Mouse (Mus musculus) kidney, postnatal 0 days (tissue): ENCODE measurements around the gene Cadm1. TPM values are rescaled to one million over a fixed set of nuclear protein-coding genes. Genes with fewer than 3 reads are reported as not detected.

Source experiments
- ATAC-seq: fragments of 200-750 bp; cut with Nextera tagmentation; replicated peaks from 2 replicates; pipeline ENCODE4 v1.8.0; 2017; ENCODE audit warnings: low read depth, moderate number of reproducible peaks, moderate TSS enrichment, moderate library complexity; ENCODE audit not compliant: low FRiP score
- DNase-seq: peaks from one replicate; pipeline ENCODE4 v3.0.0-alpha.2; 2016; ENCODE audit warnings: low spot score
- H3K27ac ChIP-seq: fragments of 300-500 bp; sonication (generic); 2 replicates; pipeline ENCODE4 v1.5.1; 2014; ENCODE audit warnings: mild to moderate bottlenecking
- H3K27me3 ChIP-seq: fragments of 300-500 bp; sonication (generic); 2 replicates; pipeline ENCODE4 v1.6.1; 2014; ENCODE audit warnings: low read length, mixed read lengths; ENCODE audit not compliant: insufficient read depth
- H3K36me3 ChIP-seq: fragments of 300-500 bp; sonication (generic); 2 replicates; pipeline ENCODE4 v1.6.1; 2014; ENCODE audit warnings: low read length, mixed read lengths; ENCODE audit not compliant: insufficient read depth
- H3K4me1 ChIP-seq: fragments of 300-500 bp; sonication (generic); replicated peaks from 2 replicates; pipeline ENCODE4 v1.6.1; 2014; ENCODE audit warnings: antibody characterized with exemption, low read length, mixed read lengths; ENCODE audit not compliant: insufficient read depth
- H3K4me2 ChIP-seq: fragments of 300-500 bp; sonication (generic); 2 replicates; pipeline ENCODE4 v1.6.1; 2014; ENCODE audit warnings: mild to moderate bottlenecking, low read length, moderate library complexity, mixed read lengths
- H3K4me3 ChIP-seq: fragments of 300-500 bp; sonication (generic); replicated peaks from 2 replicates; pipeline ENCODE4 v1.5.1; 2014; ENCODE audit warnings: low read depth, low read length
- H3K9ac ChIP-seq: fragments of 300-500 bp; sonication (generic); 2 replicates; pipeline ENCODE4 v1.6.1; 2014; ENCODE audit warnings: low read depth, low read length
- H3K9me3 ChIP-seq: fragments of 300-500 bp; sonication (generic); replicated peaks from 2 replicates; pipeline ENCODE4 v1.6.1; 2016; ENCODE audit warnings: low read length, inconsistent platforms, mixed read lengths
- CTCF ChIP-seq: IDR thresholded peaks from 2 replicates; pipeline ENCODE4 v1.5.1; 2016; ENCODE audit warnings: antibody characterized with exemption, low read depth, mild to moderate bottlenecking, moderate library complexity
- WGBS: fragments of 180-500 bp; shearing (Covaris S2); extraction: QIAGEN DNeasy Blood & Tissue Kit; methylation state at CpG from one replicate; pipeline ENCODE4 v1.1.7; 2014; 5-methylcytosine and 5-hydroxymethylcytosine counted together
- polyA plus RNA-seq: library from polyadenylated mRNA; unstranded; fragments of >200 nt; fragmentation: Nextera tagmentation; extraction: Ambion mirVana; gene quantifications from 2 replicates; pipeline ENCODE4 v1.2.1, GENCODE M21; 2015

Gene Cadm1
- polyA plus RNA-seq, 1 experiment from 2014 or later = 44.5 TPM

- Histone ChIP-seq H3K4me3 (peak overlapping the region; percentile 47), H3K27me3 (no peaks in the 10 kb centered on the region), H3K4me2 (peak overlapping the region; percentile 84), H3K9ac (peak overlapping the region; percentile 55), H3K9me3 (no peaks in the 10 kb centered on the region), H3K27ac (peak overlapping the region; percentile 38; the same call in 1 of the 2 replicates), H3K36me3 (no peaks in the 10 kb centered on the region), H3K4me1 (0 out of 2 replicates have a peak, but pooled peaks cover 3% of the 10 kb centered on the region)
- no peak for TF ChIP-seq CTCF
- DNase-seq = no peak
- under 1% methylated on average over 16 of the region's 30 CpGs for WGBS
- peak; percentile 15; the same call in 1 of the 2 replicates for ATAC-seq
Measured at GRCm38 (mm10) chr9:47530544-47530921, 560 bp downstream of the Cadm1 start.

GRCm38 (mm10) chr9:47530922-47531850, 1.2 kb downstream of the Cadm1 start:
- H3K4me1 ChIP-seq = 0 out of 2 replicates have a peak, but pooled peaks cover 3% of the 10 kb centered on the region
- H3K9me3 ChIP-seq = no peaks in the 10 kb centered on the region
- peak overlapping the region; percentile 84 for H3K4me2 ChIP-seq
- ATAC-seq (no peak; the same call in 1 of the 2 replicates), DNase-seq (peak; percentile 61)
- no peaks in the 10 kb centered on the region for H3K36me3 ChIP-seq
- WGBS = under 1% methylated on average over 102 of the region's 110 CpGs
- peak; percentile 47; the same call in 1 of the 2 replicates for TF ChIP-seq CTCF
- H3K27ac ChIP-seq = 0 out of 2 replicates have a peak overlapping the region, but pooled peaks have one; percentile 13
- H3K4me3 ChIP-seq = peak overlapping the region; percentile 47
- no peaks in the 10 kb centered on the region for H3K27me3 ChIP-seq
- H3K9ac ChIP-seq = peak overlapping the region; percentile 55

- no peak for TF ChIP-seq CTCF
- H3K4me2 ChIP-seq = peak overlapping the region; percentile 84
- H3K4me1 ChIP-seq = 0 out of 2 replicates have a peak, but pooled peaks cover 3% of the 10 kb centered on the region
- no peak overlapping the region for H3K27ac ChIP-seq
- DNase-seq = peak; percentile 36
- H3K27me3 ChIP-seq = no peaks in the 10 kb centered on the region
- H3K4me3 ChIP-seq = peak overlapping the region; percentile 47; the same call in 1 of the 2 replicates
- no peak overlapping the region for H3K9ac ChIP-seq
- no peaks in the 10 kb centered on the region for H3K9me3 ChIP-seq
- H3K36me3 ChIP-seq = no peaks in the 10 kb centered on the region
- ATAC-seq = no peak
- WGBS = 6% methylated on average over 20 of the region's 20 CpGs
Measured at GRCm38 (mm10) chr9:47532215-47532865, 2.4 kb downstream of the Cadm1 start.

GRCm38 (mm10) chr9:47533461-47533860, 3.5 kb downstream of the Cadm1 start:
- no peak overlapping the region for H3K4me2 ChIP-seq
- no peaks in the 10 kb centered on the region for H3K36me3 ChIP-seq
- no peak overlapping the region for H3K27ac ChIP-seq
- WGBS = 41% methylated on average over 8 of the region's 8 CpGs
- DNase-seq (no peak), ATAC-seq (no peak)
- TF ChIP-seq CTCF = no peak
- H3K4me3 ChIP-seq = no peak overlapping the region
- no peaks in the 10 kb centered on the region for H3K27me3 ChIP-seq
- 0 out of 2 replicates have a peak, but pooled peaks cover 3% of the 10 kb centered on the region for H3K4me1 ChIP-seq
- H3K9ac ChIP-seq = no peak overlapping the region
- H3K9me3 ChIP-seq = no peaks in the 10 kb centered on the region

DNA sequence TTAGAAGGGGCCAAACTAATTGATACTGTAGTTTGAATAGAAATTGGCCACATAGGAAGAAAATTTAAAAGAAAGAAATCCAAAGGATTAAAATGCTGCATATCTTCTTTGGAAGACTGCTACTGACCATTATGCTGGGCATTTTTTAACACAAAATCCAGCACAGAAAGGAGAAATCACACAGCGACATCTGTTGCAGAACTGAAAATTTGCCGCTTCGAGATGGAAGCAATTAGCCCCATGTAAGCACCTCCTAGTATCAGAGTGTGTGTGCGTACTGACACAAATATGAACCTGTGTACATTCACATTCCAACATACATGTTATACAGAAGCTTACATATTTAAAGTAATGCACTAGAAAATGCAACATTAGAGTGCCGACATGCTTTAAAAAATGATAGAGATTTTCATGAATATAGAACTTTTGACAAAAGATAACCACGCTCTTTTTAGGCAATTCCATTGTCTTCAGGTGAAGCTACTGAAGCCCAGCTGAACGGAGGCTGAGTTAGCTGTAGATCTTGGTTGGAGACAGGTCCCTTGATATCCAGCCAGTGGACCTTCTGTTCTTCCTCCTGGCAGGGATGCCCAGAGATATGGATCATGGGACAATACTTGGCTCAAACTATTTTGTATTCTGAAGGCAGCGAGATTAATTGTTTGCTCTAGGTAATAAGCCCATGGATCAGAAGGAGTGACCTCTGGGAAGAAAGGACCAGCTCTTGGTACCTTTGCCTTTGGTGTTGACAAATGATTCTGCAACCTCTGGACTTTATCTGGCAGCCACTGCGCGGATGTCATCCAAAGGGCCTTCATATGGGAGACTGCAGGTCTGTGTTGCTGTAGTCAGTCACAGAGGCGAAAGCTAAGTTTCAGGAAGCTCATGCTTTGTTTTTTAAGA, 4.9 kb downstream of the Cadm1 start:
- Histone ChIP-seq H3K27ac (no peak overlapping the region), H3K36me3 (no peaks in the 10 kb centered on the region), H3K9me3 (no peaks in the 10 kb centered on the region), H3K4me3 (no peak overlapping the region), H3K27me3 (no peaks in the 10 kb centered on the region), H3K4me2 (no peak overlapping the region), H3K9ac (no peak overlapping the region), H3K4me1 (0 out of 2 replicates have a peak, but pooled peaks cover 3% of the 10 kb centered on the region)
- TF ChIP-seq CTCF = no peak
- ATAC-seq (no peak), DNase-seq (no peak)
- WGBS = 93% methylated on average over 11 of the region's 11 CpGs
